Mouse (Mus musculus): ENCODE measurements around the gene Creld1.

Gene Creld1

DNA sequence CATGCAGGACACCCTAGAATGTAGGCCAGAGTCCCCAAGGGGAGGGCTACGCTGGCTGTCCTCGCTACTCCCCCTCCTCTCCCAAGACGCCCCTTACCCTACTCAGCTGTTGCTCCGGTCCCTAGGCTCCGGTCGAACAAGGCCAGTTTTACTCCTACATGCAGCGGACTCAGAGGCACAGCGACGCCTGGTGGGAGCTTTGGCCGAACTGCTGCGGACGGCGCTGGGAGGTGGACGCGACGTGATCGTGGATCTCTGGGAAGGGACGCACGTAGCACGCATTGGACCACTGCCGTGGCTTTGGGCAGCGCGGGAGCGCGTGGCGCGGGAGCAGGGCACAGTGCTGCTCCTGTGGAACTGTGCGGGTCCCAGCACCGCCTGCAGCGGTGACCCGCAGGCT lies 13.7 kb upstream of the Creld1 start:
- DNase-seq (ENCODE audit: low read depth, low spot score) = no peak

DNA sequence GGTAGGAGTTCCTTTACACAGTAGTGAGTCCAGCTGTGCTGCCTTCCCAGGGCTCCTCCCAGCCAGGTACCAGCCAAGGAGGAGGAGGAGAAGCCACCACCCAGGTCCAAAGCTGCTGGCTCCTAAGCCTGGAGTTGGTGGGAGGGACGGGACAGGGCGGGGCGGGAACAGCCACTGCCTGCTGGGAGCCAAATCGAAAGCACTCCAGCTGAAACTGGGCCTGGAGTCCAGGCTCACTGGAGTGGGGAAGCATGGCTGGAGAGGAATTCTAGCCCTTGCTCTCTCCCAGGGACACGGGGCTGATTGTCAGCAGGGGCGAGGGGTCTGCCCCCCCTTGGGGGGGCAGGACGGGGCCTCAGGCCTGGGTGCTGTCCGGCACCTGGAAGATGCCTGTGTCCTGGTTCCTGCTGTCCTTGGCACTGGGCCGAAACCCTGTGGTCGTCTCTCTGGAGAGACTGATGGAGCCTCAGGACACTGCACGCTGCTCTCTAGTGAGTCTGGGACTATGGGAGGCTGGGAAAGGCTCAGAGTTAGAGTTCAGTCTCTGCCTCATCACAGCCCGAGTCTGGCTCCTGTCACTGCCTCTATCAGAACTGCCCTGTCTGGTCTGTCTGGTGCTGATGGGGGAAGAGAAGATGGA lies 11.7 kb upstream of the Creld1 start, which contains the start of gene Il17rc:
TSS of gene Il17rc (plus strand) at position 131 of the 640 bp plus-strand sequence.
- no peak for DNase-seq (ENCODE audit: low read depth, low spot score)

GRCm38 (mm10) chr6:113472061-113472460 lies 11.0 kb upstream of the Creld1 start:
- no peak for DNase-seq (ENCODE audit: low read depth, low spot score)

DNA sequence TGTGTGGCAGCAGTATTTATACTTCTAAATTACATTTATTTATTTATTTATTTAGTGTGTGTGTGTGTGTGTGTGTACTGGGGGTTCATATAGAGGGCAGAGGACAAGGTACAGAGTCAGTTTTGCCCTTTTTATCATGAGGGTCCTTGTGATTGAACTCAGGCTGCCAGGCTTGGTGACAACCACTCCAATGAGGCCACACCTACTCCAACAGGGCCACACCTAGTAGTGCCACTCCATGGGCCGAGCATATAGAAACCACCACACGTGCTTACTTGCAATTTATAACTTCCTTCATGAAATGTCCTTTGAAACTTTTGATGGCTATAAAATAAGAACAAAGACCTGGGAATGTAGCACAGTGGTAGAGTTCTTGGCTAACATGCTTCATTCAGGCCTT lies 9.9 kb upstream of the Creld1 start:
- no peak for DNase-seq (ENCODE audit: low read depth, low spot score)

DNA sequence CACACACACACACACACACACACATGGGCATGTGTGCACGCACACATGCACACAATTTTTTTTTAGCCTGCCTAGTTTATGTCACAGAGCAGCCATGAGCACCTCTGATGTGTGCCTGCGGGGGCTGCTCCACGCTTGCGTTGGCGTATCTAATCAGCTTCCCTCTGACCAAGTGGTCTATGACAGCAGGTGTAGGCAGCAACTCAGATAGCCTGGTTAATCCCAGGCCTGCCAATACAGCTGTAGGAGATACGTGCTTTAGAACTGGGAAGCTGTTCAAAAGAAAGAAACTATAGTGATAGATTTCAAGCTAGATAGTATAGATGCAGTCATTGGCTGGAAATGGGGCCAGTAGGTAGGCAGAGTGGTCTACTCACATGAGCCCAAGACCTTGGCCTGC lies 9.4 kb upstream of the Creld1 start:
- DNase-seq (ENCODE audit: low read depth, low spot score) = no peak

DNA sequence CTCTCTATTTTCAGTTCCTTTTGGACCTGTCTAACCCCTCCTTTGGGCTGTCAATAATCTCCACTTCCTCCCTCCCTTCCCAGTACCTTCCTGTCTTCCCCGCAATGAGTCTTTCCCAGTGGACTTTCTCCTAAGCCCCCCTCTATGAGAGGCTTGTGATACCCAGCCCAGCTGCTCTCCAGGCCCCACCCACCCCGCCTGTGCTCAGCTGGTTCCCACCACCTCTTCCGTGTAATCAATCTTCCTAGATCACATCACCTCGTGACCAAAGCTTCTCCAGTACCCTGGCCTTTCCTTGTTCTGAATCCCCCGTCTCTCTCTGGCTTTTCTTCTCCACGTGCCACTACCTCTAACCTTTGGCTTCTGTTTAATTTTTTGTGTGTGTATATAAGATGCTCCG lies 5.7 kb upstream of the Creld1 start:
- DNase-seq (ENCODE audit: low read depth, low spot score) = no peak

DNA sequence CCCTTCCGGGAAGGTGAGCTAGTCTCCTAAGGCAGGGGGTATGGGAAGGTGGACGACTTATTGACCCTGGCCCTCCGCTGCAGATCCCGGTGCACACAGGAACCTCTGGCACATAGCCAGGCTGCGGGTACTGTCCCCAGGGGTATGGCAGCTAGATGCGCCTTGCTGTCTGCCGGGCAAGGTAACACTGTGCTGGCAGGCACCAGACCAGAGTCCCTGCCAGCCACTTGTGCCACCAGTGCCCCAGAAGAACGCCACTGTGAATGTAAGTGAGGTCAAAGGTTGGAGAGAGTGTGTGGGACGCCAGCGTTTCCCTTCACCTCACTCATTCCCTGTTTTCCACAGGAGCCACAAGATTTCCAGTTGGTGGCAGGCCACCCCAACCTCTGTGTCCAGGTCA lies 4.2 kb upstream of the Creld1 start:
- DNase-seq (ENCODE audit: low read depth, low spot score) = no peak

DNA sequence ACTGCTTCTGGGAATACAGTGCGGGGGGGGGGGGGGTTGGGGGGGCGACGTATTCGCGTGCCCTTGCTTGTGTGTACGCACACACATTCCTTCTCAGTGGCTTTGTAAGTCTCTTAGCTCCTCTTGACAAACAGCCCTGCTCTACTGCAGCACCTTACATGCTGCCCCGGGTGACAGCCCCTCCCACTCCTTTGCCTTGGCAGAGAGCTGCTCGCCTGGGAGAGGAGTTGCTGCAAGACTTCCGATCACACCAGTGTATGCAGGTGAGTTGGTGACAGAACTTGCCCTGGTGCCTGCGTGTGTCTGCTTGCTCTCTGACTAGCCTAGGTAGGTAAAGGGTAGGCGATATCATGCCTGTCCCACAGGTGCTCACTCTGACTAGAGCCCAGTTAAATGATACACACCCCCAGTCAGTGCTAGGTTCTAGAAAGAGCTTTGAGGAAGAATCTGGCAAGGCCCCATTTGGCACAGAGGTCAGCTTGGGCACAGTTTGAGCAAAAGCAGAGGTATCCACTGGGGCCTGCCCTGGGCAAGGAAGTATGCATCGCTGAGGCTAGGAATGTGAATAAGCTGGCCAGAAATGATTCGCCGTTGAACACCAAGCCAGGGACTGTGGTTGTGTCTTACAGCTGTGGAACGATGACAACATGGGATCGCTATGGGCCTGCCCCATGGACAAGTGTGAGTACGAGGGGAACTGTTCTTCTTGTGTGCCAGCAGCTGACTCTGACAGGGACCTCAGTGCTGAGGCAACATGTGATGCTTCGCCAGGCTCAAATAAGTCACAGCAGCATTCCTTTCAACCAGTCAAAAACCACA lies 2.3 kb upstream of the Creld1 start:
- DNase-seq (ENCODE audit: low read depth, low spot score) = no peak

DNA sequence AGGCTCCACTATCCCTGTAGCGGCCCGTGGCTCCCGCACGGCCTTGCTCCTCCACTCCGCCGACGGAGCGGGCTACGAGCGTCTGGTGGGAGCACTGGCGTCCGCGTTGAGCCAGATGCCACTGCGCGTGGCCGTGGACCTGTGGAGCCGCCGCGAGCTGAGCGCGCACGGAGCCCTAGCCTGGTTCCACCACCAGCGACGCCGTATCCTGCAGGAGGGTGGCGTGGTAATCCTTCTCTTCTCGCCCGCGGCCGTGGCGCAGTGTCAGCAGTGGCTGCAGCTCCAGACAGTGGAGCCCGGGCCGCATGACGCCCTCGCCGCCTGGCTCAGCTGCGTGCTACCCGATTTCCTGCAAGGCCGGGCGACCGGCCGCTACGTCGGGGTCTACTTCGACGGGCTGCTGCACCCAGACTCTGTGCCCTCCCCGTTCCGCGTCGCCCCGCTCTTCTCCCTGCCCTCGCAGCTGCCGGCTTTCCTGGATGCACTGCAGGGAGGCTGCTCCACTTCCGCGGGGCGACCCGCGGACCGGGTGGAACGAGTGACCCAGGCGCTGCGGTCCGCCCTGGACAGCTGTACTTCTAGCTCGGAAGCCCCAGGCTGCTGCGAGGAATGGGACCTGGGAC lies 509 bp upstream of the Creld1 start:
- no peak for DNase-seq (ENCODE audit: low read depth, low spot score)

- no peak for DNase-seq (ENCODE audit: low read depth, low spot score)
These were observed 632 bp downstream of the Creld1 start for GRCm38 (mm10) chr6:113483729-113484128.

- DNase-seq (ENCODE audit: low read depth, low spot score) = no peak
These were observed 4.1 kb downstream of the Creld1 start for GRCm38 (mm10) chr6:113487125-113487576.

DNA sequence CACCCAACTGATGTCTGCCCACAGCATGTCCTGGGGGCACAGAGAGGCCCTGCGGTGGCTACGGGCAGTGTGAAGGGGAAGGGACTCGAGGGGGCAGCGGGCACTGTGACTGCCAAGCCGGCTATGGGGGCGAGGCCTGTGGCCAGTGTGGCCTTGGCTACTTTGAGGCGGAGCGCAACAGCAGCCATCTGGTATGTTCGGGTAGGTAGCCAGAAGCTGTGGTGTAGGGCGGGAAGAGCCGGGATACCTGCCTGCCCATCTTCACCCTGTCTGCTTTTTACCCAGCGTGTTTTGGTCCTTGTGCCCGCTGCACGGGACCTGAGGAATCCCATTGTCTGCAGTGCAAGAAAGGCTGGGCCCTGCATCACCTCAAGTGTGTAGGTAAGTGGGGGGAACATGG lies 6.3 kb downstream of the Creld1 start:
- no peak for DNase-seq (ENCODE audit: low read depth, low spot score)

- DNase-seq (ENCODE audit: low read depth, low spot score) = no peak
These were observed 9.2 kb downstream of the Creld1 start for GRCm38 (mm10) chr6:113492101-113492864.

- no peak for DNase-seq (ENCODE audit: low read depth, low spot score)
These were observed 11.2 kb downstream of the Creld1 start for GRCm38 (mm10) chr6:113494258-113494788.

- DNase-seq (ENCODE audit: low read depth, low spot score) = no peak
These were observed 12.1 kb downstream of the Creld1 start for GRCm38 (mm10) chr6:113495071-113495675.

- DNase-seq (ENCODE audit: low read depth, low spot score) = no peak
These were observed 16.2 kb downstream of the Creld1 start for GRCm38 (mm10) chr6:113499346-113499745.

DNA sequence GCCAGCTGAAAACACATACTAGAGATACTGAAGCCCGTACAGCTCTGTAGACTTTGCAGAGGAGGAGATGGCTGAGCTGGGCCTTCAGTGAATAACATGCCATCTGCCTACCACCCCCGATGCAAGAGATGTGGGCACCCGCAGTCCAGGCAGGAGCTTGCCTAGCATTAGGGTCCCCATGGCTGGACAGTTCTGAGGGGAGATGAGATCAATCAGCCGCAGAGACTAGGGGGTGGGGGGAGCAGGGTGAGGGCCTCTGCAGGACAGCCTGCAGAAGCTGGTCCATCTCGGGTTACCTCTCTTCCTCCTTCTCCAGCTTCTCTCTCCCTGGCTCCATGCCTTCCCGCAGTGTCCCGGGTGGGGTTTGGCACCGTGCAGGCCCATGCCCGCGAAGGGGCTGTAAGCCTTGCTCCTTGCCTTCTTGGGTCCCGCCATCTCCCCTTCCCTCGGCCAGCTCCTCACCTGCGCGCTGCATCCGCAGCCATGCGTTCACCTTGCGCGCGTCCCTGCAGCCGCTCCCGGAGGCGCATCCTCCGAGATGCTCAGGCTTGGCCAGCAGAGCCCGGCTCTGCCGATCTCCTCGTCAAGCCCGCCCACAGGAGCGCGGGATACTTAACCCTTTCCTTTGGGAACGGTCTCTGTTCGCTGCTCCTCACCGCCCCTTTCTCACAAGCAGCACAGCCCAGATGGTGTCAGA lies 18.4 kb downstream of the Creld1 start, which contains the start of gene Prrt3:
TSS of gene Prrt3 (minus strand) at position 544 of the 697 bp plus-strand sequence.
- DNase-seq (ENCODE audit: low read depth, low spot score) = peak; percentile 85

DNA sequence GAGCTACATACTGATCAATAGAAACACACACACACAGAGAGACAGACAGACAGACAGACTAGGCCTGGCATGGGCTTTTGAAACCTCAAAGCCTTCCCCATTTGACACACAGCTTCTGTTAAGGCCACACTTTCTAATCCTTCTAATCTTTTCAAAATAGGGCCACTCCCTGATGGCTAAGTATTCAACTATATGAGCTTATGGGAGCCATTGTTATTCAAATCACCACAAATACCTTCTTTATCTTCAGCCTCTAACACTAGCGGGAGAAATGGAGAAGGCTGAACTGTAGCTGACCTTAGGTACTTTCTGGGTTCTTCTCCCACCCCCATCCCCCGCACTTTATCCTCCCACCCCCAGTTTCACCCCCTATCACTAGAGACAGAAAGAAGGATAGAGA lies 19.7 kb downstream of the Creld1 start:
- no peak for DNase-seq (ENCODE audit: low read depth, low spot score)

- DNase-seq (ENCODE audit: low read depth, low spot score) = no peak
These were observed 22.6 kb downstream of the Creld1 start for GRCm38 (mm10) chr6:113505689-113506088.

DNA sequence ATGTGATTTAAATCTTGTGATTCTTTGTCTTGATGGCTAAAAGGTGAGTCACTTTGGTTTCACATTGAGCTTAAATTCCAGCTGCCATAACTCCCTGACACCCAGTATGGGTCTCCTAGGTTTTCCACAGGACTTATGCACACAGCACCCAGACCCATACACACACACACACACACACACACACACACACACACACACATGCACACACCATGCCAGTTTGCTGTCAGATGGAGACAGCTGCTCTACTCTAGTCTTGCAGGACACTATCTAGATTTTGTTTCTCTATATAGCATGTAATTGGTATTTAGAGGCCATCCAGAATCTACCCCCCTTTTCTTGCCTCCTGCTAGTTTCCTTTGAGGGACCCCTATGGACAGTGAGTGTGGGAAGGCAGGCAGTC lies 24.0 kb downstream of the Creld1 start:
- DNase-seq (ENCODE audit: low read depth, low spot score) = no peak

Measured in telencephalon, adult 2 months (tissue).